Mouse (Mus musculus) left cerebral cortex, adult 2 months (tissue): ENCODE results near the gene Speg. TPM values are rescaled to one million over a fixed set of nuclear protein-coding genes. Genes with fewer than 3 reads are reported as not detected.

ENCODE experiments used
- DNase-seq, 2 experiments: peaks; one replicate each; pipeline ENCODE4 v3.0.0; 2021 to 2022; ENCODE audit warnings: low spot score in 2 of 2, mixed read lengths in 1 of 2; ENCODE audit errors: extremely low spot score in 1 of 2
- H3K27ac ChIP-seq: fragments of 200-600 bp; 2 replicates; pipeline ENCODE4 v1.8.1; 2022
- H3K4me3 ChIP-seq: fragments of 200-600 bp; 2 replicates; pipeline ENCODE4 v1.8.1; 2022
- CTCF ChIP-seq: fragments of 200-600 bp; IDR thresholded peaks from 2 replicates; pipeline ENCODE4 v1.8.1; 2022; ENCODE audit warnings: antibody characterized with exemption, mild to moderate bottlenecking, moderate library complexity
- intact Hi-C: fragments of 180-260 bp; cut with DNase I; formaldehyde crosslinking; loops from one replicate; pipeline ENCODE4 v1.15.1; 2025
- total RNA-seq, 2 experiments: library from RNA; stranded (reverse); gene quantifications; 2 replicates each; pipeline ENCODE4 v1.2.3; 2021

Gene Speg
- total RNA-seq, 2 experiments from 2014 or later = 199 to 215 TPM

DNA sequence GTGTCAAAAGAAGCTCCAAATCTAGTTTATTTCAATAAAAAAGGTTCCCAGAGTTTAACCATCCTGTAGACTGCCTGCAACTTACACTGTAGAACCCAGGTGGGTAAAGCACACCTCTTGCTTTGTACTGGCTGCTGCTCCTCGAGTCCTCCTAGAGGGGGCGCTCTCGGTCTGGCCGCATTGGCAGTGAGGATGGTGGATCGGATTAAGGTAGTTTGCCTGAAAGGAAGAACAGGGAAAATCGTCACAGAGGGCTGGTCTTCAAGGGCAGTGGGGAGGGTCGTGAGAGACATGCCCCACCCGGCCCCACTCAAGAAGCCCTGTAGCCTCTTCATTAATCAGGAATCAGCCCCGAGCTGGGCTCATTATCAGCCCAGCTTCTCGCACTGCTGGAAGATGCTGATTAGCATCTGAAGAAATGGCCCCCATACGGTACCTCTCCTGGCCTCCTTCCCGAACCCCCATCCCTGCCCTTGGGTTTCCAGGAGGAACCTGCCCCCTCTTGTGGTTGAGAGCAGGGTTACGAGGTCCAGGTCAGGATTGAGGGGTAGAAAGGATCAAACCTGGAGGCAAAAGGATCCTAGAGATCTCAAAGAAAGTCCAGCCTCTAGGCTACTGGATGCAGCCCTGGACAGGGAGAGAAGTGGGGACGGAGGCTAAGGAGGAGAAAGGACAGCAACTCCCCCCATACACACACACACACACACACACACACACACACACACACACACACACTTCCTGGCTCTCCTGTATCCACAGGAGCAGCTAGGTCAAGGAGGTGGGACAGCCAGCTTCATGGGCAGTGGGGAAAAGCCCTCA is 81.9 kb downstream of the Speg start:
- intact Hi-C loops = no loop called here
- no peak overlapping the region for H3K4me3 ChIP-seq
- no peak for DNase-seq
- peak; percentile 50 for TF ChIP-seq CTCF
- H3K27ac ChIP-seq = no peak overlapping the region

DNA sequence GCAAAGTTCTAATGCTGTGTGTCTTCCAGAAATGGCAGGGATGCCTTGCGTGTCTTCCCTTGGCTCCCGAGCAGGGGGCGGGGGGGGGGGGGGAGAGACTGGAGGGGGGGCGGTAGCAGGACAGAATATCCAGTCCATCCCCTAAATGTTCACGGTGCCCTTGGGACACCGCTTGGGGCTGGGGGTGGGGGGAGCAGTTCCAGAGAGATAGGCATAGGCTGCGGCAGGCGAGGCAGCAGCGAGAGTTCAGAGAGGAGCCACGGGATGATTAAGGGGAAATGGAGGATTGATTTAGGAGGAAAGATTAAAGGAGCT is 82.6 kb downstream of the Speg start:
- DNase-seq = no peak
- intact Hi-C loops = loop anchor here (2.0 kb wide), 1 partner anchor 13 kb away; no protein-coding TSS in a partner anchor
- Histone ChIP-seq H3K4me3 (no peak overlapping the region), H3K27ac (peak overlapping the region; percentile 88)
- no peak for TF ChIP-seq CTCF

DNA sequence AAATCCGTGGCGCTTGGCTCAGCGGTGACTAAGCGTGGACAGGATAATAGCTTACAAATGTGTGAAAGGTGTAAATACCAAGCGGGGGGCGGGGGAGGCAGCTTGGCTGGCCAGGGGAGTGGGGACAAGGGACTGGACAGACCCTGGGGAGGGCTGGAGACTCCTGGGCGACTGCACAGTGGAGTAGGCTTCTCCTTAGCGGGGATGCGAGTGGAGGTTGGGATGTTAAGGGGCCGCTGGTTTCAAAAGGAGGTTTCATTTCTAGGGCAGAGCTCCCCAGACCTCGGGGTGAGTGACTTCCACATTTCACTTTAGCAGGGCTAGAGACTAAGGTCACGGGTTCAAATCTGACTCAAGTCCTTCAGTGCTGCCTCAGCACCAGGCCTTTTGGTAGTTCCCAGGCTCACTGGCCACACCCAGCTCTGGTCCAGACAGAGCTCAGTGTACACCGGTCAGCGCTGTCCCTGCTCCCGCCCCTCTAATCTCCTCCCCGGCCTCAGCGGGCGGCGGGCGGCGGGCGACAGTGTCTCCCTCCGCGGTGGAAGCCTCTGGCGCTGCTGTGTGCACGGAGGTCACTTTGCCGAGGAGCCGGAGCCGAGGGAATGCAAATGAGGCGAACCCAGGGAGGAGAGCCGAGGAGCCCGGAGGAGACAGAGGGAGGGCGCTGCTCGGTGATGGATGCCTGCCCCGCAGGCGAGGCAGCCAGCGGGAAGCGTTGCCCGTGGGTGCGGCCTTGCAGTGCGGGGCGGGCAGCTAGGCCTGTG is 83.1 kb downstream of the Speg start:
- no peak; the same call in 1 of the 2 replicates for TF ChIP-seq CTCF
- H3K27ac ChIP-seq = peak overlapping the region; percentile 88
- intact Hi-C loops = loop anchor here (2.0 kb wide), 1 partner anchor 13 kb away; no protein-coding TSS in a partner anchor
- peak overlapping the region; percentile 43 for H3K4me3 ChIP-seq
- DNase-seq = peak; percentile 57 to 62

GRCm38 (mm10) chr1:75458789-75459684 is 83.9 kb downstream of the Speg start:
- Histone ChIP-seq H3K27ac (peak overlapping the region; percentile 88), H3K4me3 (peak overlapping the region; percentile 43)
- intact Hi-C loops = loop anchor here (2.0 kb wide), 1 partner anchor 14 kb away; no protein-coding TSS in a partner anchor
- TF ChIP-seq CTCF = no peak
- DNase-seq = peak in 1 of 2 experiments; percentile 70

GRCm38 (mm10) chr1:75460297-75460696 is 85.2 kb downstream of the Speg start:
- DNase-seq = no peak
- intact Hi-C loops = no loop called here

GRCm38 (mm10) chr1:75462636-75463035 is 87.5 kb downstream of the Speg start:
- no peak for DNase-seq
- Histone ChIP-seq H3K4me3 (no peak overlapping the region), H3K27ac (no peak overlapping the region)
- intact Hi-C loops = no loop called here
- no peak for TF ChIP-seq CTCF

More at GRCm38 (mm10) chr1:75460297-75460696, 85.2 kb downstream of the Speg start:
- no peak overlapping the region for H3K4me3 ChIP-seq
- no peak for TF ChIP-seq CTCF
- H3K27ac ChIP-seq = no peak overlapping the region

DNA sequence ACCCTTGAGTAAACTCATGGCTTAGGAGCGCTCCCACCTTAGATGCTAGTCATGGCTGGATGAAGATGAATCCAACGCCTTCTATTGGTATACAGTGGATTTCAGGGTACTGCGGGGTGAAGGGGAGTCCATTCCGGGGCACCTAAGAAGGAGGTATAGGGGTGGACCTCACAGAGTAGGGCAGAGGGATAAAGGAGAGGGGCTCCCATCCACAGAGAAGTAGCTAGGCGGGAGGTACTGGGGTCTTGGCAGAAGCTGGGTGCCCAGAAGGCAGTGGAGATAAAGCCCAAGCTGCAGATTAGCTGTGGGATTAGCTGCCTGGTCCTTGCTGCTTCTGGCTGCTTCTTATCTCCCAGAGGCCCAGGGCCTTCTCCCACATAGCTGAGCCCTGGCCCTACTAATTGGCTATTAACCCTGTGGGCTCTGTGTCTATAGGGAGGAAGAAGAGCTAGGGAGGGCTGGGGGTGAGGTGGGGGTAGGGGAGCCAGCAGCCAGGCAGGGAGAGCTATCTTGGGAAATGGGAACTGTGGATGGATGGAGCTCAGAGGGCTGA is 88.6 kb downstream of the Speg start:
- Histone ChIP-seq H3K4me3 (no peak overlapping the region), H3K27ac (no peak overlapping the region)
- intact Hi-C loops = no loop called here
- no peak for DNase-seq
- TF ChIP-seq CTCF = no peak

- no peak overlapping the region for H3K4me3 ChIP-seq
- no peak overlapping the region for H3K27ac ChIP-seq
Observed at GRCm38 (mm10) chr1:75467215-75467927, 92.3 kb downstream of the Speg start.

GRCm38 (mm10) chr1:75469287-75469825 is 94.3 kb downstream of the Speg start:
- Histone ChIP-seq H3K27ac (no peak overlapping the region), H3K4me3 (no peak overlapping the region)
- no peak for DNase-seq
- intact Hi-C loops = no loop called here
- no peak for TF ChIP-seq CTCF

More at GRCm38 (mm10) chr1:75467215-75467927, 92.3 kb downstream of the Speg start:
- peak; percentile 82 to 85 for DNase-seq
- intact Hi-C loops = loop anchor here (1.0 kb wide), 2 partner anchors 22 to 124 kb away; no protein-coding TSS in a partner anchor
- TF ChIP-seq CTCF = peak; percentile 85

- no peak overlapping the region for H3K4me3 ChIP-seq
- no peak for DNase-seq
- intact Hi-C loops = loop anchor here (5.0 kb wide), 1 partner anchor 89 kb away; no protein-coding TSS in a partner anchor
- no peak overlapping the region for H3K27ac ChIP-seq
- no peak for TF ChIP-seq CTCF
Observed at GRCm38 (mm10) chr1:75476441-75476840, 101.3 kb downstream of the Speg start.
